Mouse (Mus musculus): Measurements from ENCODE around the gene Ttc14. TPM values are rescaled to one million over a fixed set of nuclear protein-coding genes. Genes with fewer than 3 reads are reported as not detected.

Ttc14 gene
- polyA plus RNA-seq (2015; fragmentation: Nextera tagmentation; extraction: Ambion mirVana), result 73.3 and 75.6 TPM in 2 replicates

DNA sequence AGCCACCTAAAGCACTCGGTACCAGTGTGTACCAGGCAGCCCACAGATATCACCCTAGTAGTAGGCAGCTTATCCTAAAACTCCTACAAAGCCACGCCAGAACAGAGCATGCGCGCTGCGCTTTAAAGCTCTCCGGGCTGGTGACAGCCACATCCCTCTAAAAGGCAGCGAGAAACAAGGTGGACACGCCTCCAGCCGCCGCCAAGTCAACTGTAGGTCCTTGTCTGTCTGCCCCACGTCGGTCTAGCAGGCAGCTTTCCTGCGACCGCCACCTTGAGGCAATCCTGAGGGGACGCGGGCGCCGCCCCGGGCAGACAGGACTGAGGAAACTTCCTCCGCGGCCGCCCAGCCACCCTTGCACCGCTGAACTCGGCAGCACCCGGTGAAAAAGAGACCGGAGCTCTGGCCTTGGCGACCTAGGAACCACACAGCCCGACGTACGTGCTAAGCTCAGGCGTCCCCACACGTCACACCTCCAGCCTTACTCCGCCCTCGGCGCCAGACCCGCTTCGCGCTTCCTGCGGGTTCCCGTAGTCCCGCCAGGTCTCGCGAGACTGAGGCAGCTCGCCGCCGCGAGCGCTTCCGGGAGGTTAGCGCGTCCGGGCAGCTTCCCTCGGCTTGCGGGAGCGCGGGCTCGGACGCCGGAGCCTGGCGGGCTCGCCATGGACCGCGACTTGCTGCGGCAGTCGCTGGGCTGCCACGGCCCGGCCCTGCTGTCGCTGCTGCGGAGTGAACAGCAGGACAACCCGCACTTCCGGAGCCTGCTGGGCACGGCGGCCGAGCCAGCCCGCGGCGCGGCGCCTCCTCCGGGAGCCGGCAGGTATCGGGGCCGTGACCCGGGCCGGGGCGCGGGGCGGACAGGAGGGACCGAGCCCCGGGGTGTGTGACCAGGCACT lies at the start of gene Ttc14:
Gene Ttc14 (plus strand): TSS at position 216 of the 896 bp plus-strand sequence.
- peak within 1 kb of the TSS; percentile 100 for H3K27ac ChIP-seq (ENCODE audit: low read length)
- peak within 1 kb of the TSS; percentile 97 for H3K4me3 ChIP-seq (replicated peaks; ENCODE audit: low read length)
- H3K36me3 ChIP-seq (ENCODE audit: control insufficient read depth, insufficient read depth), result peaks cover 5% of the 10 kb centered on the region; the same call in 1 of the 2 replicates
- H3K9me3 ChIP-seq (ENCODE audit: control insufficient read depth, low read length), result no peaks in the 10 kb centered on the region
- peak; percentile 99 for ATAC-seq
- WGBS, result under 1% methylated on average over 88 of the region's 90 CpGs
- H3K9ac ChIP-seq (replicated peaks; ENCODE audit: low read depth, low read length), result peak within 1 kb of the TSS; percentile 95
- H3K4me2 ChIP-seq (ENCODE audit: low read length), result peak within 1 kb of the TSS; percentile 79
- peaks cover 16% of the 10 kb centered on the region for H3K4me1 ChIP-seq (replicated peaks; ENCODE audit: control insufficient read depth, insufficient read depth, low read length)
- no peaks in the 10 kb centered on the region for H3K27me3 ChIP-seq (replicated peaks; ENCODE audit: control insufficient read depth, insufficient read depth, low read length)

GRCm38 (mm10) chr3:33790975-33791374 lies 8.7 kb upstream of the Ttc14 start:
- H3K4me3 ChIP-seq (replicated peaks; ENCODE audit: low read length), result no peak overlapping the region
- no peaks in the 10 kb centered on the region for H3K4me1 ChIP-seq (replicated peaks; ENCODE audit: control insufficient read depth, insufficient read depth, low read length)
- no peak overlapping the region for H3K9ac ChIP-seq (replicated peaks; ENCODE audit: low read depth, low read length)
- H3K4me2 ChIP-seq (ENCODE audit: low read length), result no peak overlapping the region
- H3K27ac ChIP-seq (ENCODE audit: low read length), result no peak overlapping the region
- H3K27me3 ChIP-seq (replicated peaks; ENCODE audit: control insufficient read depth, insufficient read depth, low read length), result no peaks in the 10 kb centered on the region
- H3K9me3 ChIP-seq (ENCODE audit: control insufficient read depth, low read length), result no peaks in the 10 kb centered on the region
- peak; percentile 64; the same call in 1 of the 2 replicates for ATAC-seq
- H3K36me3 ChIP-seq (ENCODE audit: control insufficient read depth, insufficient read depth), result no peaks in the 10 kb centered on the region

GRCm38 (mm10) chr3:33800513-33800820 lies 835 bp downstream of the Ttc14 start:
- no peak; the same call in 1 of the 2 replicates for ATAC-seq
- WGBS, result under 1% methylated on average over 16 of the region's 16 CpGs
- H3K9ac ChIP-seq (replicated peaks; ENCODE audit: low read depth, low read length), result peak overlapping the region; percentile 95
- H3K4me3 ChIP-seq (replicated peaks; ENCODE audit: low read length), result peak overlapping the region; percentile 97
- H3K4me2 ChIP-seq (ENCODE audit: low read length), result peak overlapping the region; percentile 79
- H3K9me3 ChIP-seq (ENCODE audit: control insufficient read depth, low read length), result no peaks in the 10 kb centered on the region
- peak overlapping the region; percentile 100 for H3K27ac ChIP-seq (ENCODE audit: low read length)
- H3K36me3 ChIP-seq (ENCODE audit: control insufficient read depth, insufficient read depth), result peaks cover 9% of the 10 kb centered on the region
- no peaks in the 10 kb centered on the region for H3K27me3 ChIP-seq (replicated peaks; ENCODE audit: control insufficient read depth, insufficient read depth, low read length)
- peaks cover 16% of the 10 kb centered on the region for H3K4me1 ChIP-seq (replicated peaks; ENCODE audit: control insufficient read depth, insufficient read depth, low read length)

DNA sequence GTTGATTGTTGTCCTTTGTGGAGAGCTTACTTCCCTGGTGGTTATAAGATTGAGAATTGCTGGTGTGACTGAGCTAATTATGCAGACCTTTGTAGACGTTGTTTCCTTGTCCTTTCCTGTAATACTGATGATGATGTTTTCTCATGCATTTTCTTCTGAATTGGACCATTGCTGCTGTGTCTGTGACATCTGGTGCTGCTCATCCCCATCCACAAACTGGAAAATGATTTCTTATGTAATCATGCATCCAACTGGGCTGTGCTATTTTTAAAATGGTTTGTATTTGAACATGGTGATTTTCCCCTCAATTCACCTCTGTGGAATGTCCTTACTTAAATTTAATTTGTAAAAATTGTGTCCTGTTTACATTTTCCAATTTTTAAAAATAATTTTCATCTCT lies 7.5 kb downstream of the Ttc14 start:
- Histone ChIP-seq H3K4me3 (replicated peaks; ENCODE audit: low read length) (no peak overlapping the region), H3K27ac (ENCODE audit: low read length) (no peak overlapping the region), H3K4me1 (replicated peaks; ENCODE audit: control insufficient read depth, insufficient read depth, low read length) (no peaks in the 10 kb centered on the region), H3K27me3 (replicated peaks; ENCODE audit: control insufficient read depth, insufficient read depth, low read length) (no peaks in the 10 kb centered on the region), H3K9ac (replicated peaks; ENCODE audit: low read depth, low read length) (no peak overlapping the region), H3K4me2 (ENCODE audit: low read length) (no peak overlapping the region), H3K9me3 (ENCODE audit: control insufficient read depth, low read length) (no peaks in the 10 kb centered on the region), H3K36me3 (ENCODE audit: control insufficient read depth, insufficient read depth) (peaks cover 29% of the 10 kb centered on the region)
- 66% methylated on average over 1 of the region's 1 CpGs for WGBS
- ATAC-seq, result no peak

DNA sequence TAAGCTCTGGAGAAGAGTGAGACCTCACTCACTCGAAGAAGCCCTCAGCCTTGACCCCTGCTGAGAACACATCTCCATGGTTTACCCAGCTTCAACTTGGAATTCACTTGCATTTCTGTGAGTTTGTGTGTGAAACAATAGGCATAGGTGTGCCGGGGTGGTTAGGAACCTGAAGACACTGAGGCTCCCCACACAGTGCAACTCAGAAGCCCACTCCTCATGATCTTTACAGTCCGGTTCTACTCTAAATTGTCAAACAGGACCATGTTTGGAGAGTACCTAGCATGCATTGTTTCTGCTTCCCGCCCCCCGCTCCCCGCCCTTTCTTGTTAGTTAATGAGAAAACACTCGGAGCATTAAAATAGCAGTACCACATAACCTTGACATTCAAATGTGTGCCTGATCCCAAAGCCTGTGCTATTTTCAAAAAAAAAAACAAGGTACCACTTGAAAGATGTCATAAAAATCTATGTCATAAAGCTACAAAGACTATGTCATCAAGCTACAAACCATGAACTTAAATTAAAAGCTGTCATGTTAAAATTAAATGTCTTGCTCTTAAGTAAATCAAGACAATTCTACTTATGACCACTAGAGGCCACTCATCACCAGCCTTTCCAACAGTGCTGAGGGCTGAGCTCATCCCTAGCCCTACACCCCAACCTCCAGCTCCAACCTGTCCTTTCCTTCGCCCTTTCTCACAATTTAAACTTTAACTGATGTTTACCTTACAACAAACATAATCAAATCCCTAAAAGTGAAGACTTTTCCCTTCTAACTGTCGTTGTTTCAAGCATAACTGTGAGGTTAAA lies 24.7 kb downstream of the Ttc14 start:
- 43% methylated on average over 9 of the region's 9 CpGs for WGBS
- no peak overlapping the region for H3K4me3 ChIP-seq (replicated peaks; ENCODE audit: low read length)

DNA sequence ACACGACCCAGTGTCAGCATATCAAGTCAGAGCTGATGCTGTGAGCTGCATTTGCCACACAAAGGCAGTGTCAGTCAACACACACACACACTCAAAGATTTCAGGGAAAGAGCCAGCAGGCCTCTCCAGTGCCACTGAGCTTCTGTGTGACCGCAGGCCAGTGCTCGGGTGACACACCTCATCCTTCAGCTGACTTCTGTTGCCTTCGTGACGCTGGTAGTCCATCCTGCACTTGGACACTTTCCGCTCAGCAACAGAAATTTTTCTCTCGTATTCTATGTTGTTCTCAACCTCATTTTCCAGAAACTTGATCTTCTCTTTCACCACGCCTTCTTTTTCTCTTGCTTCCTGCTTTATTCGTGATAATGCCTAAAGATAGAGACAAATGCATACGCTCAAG lies 32.7 kb downstream of the Ttc14 start:
- Histone ChIP-seq H3K4me1 (replicated peaks; ENCODE audit: control insufficient read depth, insufficient read depth, low read length) (no peaks in the 10 kb centered on the region), H3K27me3 (replicated peaks; ENCODE audit: control insufficient read depth, insufficient read depth, low read length) (no peaks in the 10 kb centered on the region), H3K36me3 (ENCODE audit: control insufficient read depth, insufficient read depth) (no peaks in the 10 kb centered on the region), H3K4me2 (ENCODE audit: low read length) (no peak overlapping the region), H3K4me3 (replicated peaks; ENCODE audit: low read length) (no peak overlapping the region), H3K9me3 (ENCODE audit: control insufficient read depth, low read length) (no peaks in the 10 kb centered on the region), H3K9ac (replicated peaks; ENCODE audit: low read depth, low read length) (no peak overlapping the region), H3K27ac (ENCODE audit: low read length) (no peak overlapping the region)
- WGBS, result 88% methylated on average over 10 of the region's 10 CpGs
- ATAC-seq, result no peak

More for the DNA sequence above, 24.7 kb downstream of the Ttc14 start:
- H3K9ac ChIP-seq (replicated peaks; ENCODE audit: low read depth, low read length), result no peak overlapping the region
- peak; percentile 84 for ATAC-seq
- no peaks in the 10 kb centered on the region for H3K36me3 ChIP-seq (ENCODE audit: control insufficient read depth, insufficient read depth)
- no peaks in the 10 kb centered on the region for H3K4me1 ChIP-seq (replicated peaks; ENCODE audit: control insufficient read depth, insufficient read depth, low read length)
- no peaks in the 10 kb centered on the region for H3K27me3 ChIP-seq (replicated peaks; ENCODE audit: control insufficient read depth, insufficient read depth, low read length)
- H3K4me2 ChIP-seq (ENCODE audit: low read length), result no peak overlapping the region
- no peak overlapping the region for H3K27ac ChIP-seq (ENCODE audit: low read length)
- no peaks in the 10 kb centered on the region for H3K9me3 ChIP-seq (ENCODE audit: control insufficient read depth, low read length)

DNA sequence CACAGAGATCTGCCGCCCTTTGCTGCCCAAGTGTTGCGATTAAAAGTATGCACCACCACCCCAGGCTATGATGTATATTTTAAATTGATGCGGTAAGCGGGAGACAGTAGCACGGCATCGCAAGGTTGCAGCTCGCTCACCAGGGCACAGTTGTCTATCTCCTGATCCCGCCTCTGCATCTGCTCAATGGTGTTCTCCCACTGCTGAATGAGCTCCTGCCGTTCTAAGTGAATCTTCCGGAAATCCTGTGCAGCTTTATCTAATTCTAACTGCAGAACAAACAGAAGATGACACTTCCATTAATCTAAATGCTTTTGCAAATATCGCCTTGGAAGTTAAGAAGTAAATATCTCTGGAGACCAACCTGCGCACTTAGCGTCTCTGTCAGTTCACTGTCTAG lies 36.9 kb downstream of the Ttc14 start:
- 97% methylated on average over 13 of the region's 13 CpGs for WGBS
- Histone ChIP-seq H3K4me3 (replicated peaks; ENCODE audit: low read length) (no peak overlapping the region), H3K36me3 (ENCODE audit: control insufficient read depth, insufficient read depth) (no peaks in the 10 kb centered on the region), H3K9ac (replicated peaks; ENCODE audit: low read depth, low read length) (no peak overlapping the region), H3K27me3 (replicated peaks; ENCODE audit: control insufficient read depth, insufficient read depth, low read length) (no peaks in the 10 kb centered on the region), H3K9me3 (ENCODE audit: control insufficient read depth, low read length) (peaks cover 3% of the 10 kb centered on the region; the same call in 1 of the 2 replicates), H3K4me1 (replicated peaks; ENCODE audit: control insufficient read depth, insufficient read depth, low read length) (no peaks in the 10 kb centered on the region), H3K27ac (ENCODE audit: low read length) (no peak overlapping the region), H3K4me2 (ENCODE audit: low read length) (no peak overlapping the region)
- no peak for ATAC-seq

DNA sequence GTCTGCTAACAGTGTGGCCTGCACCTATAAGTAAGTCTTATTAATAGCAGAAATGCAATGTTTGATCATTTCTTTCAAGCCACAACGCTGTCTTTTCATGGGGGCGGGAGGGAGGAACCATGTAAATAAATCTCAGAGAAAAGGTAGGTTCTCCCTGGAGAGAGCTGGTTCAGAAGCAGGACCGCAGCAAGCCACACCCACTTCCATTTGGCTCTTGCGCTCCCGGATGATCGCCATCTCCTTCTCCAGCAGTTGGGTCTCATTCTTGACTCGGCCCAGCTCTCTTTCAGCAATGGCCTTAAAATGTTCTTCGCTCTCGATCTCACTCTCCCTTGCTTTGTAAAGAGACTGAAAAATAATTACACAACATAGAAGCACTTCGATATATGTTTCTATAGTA lies 39.2 kb downstream of the Ttc14 start:
- peaks cover 3% of the 10 kb centered on the region; the same call in 1 of the 2 replicates for H3K9me3 ChIP-seq (ENCODE audit: control insufficient read depth, low read length)
- no peak for ATAC-seq
- no peak overlapping the region for H3K27ac ChIP-seq (ENCODE audit: low read length)
- no peaks in the 10 kb centered on the region for H3K36me3 ChIP-seq (ENCODE audit: control insufficient read depth, insufficient read depth)
- 74% methylated on average over 10 of the region's 10 CpGs for WGBS
- H3K27me3 ChIP-seq (replicated peaks; ENCODE audit: control insufficient read depth, insufficient read depth, low read length), result no peaks in the 10 kb centered on the region
- no peak overlapping the region for H3K9ac ChIP-seq (replicated peaks; ENCODE audit: low read depth, low read length)
- no peak overlapping the region for H3K4me2 ChIP-seq (ENCODE audit: low read length)
- peaks cover 5% of the 10 kb centered on the region; the same call in 1 of the 2 replicates for H3K4me1 ChIP-seq (replicated peaks; ENCODE audit: control insufficient read depth, insufficient read depth, low read length)
- H3K4me3 ChIP-seq (replicated peaks; ENCODE audit: low read length), result no peak overlapping the region
